Mouse (Mus musculus): ENCODE measurements around the gene Mdh1b.
A peak's percentile ranks its signal among the peaks of the same experiment; 100 is the strongest.

Mdh1b gene

GRCm38 (mm10) chr1:63730240-63730771 is at the start of gene Mdh1b, which contains the start of gene Fastkd2:
Gene Mdh1b (minus strand): TSS chr1:63730318.
Gene Fastkd2 (plus strand): TSS chr1:63730614.
- peak; percentile 96 for DNase-seq

DNA sequence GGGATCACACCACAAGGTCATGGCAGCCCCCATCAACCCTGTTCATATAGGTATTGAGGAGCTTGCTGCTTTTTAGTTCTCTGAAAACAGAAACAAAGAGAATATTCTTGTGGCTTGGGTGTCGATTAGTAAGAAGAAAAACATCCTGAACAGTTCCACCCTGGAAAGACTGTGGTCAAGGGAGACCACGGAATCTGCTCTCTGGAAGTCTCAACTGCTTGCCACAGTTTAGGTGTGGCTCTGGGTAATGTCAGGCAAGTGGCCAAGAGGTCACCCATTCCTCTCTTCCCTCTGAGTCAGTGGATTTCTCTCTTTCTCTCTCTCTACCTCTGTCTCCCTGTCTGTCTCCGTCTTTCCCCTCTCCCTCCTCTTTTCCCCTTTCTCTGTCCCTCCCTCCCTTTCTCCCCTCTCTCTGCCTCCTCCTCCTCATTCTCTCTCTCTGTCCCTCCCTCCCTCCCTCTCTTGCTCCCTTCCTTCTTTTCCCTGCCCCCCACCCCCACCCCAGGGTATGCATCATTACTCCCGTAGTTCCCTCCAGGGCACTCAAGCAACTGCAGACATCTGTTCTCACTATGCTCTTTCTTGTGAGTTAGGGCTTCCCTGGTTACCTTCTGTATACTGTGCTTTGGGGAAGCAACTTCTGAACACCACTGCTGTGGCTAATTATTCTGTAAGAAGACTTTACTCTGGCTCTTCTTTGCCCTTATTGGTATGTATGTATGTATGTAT is 46.9 kb upstream of the Mdh1b start:
- no peak for DNase-seq

GRCm38 (mm10) chr1:63776396-63776795 is 46.3 kb upstream of the Mdh1b start:
- no peak for DNase-seq

- no peak for DNase-seq
Observed at GRCm38 (mm10) chr1:63770309-63770708, 40.2 kb upstream of the Mdh1b start.

GRCm38 (mm10) chr1:63769167-63769566 is 39.0 kb upstream of the Mdh1b start, which contains the start of gene 4933402D24Rik:
Gene 4933402D24Rik (minus strand): TSS chr1:63769267.
- no peak for DNase-seq

- DNase-seq: no peak
Observed at GRCm38 (mm10) chr1:63768112-63768511, 38.0 kb upstream of the Mdh1b start.

DNA sequence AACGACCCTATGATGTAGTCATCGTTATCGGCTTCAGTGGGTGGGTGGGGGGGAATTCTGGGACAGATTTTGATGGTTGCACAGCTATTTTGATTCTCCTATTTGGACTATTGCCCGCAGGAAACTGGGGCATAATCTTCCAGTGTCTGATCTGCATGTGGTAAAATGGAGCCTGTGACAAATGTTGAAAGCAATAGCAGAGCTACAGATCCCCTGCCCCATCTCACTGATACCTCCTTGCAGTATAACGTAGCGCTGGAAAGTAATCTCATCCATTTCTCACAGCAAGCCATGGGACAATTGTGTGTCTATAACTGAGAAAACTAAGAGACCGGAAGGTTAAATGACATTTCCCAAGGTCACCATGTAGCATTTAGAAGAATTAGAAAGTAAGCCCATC is 34.3 kb upstream of the Mdh1b start:
- no peak for DNase-seq

GRCm38 (mm10) chr1:63763881-63764386 is 33.8 kb upstream of the Mdh1b start:
- no peak for DNase-seq

- DNase-seq: peak; percentile 23
Observed at GRCm38 (mm10) chr1:63763212-63763694, 33.1 kb upstream of the Mdh1b start.

DNA sequence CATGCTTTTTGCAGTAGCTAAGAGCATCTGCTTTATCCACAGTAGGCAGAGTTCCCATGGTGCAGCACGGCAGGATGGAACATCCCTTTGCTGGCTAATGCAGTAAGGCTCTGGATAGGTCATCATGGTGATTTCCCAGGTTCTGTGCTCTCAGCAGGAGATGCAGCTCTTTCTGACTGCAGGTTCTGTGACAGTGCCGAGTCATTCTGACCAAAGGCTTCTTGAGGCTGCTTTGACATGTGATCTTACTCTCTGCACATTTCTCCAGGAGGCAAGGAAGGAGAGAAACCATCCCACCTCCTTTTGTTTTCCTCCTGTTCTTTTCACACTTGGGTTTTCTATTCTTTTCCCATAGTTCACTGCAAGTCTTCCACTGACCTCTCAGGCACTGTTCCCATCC is 25.9 kb upstream of the Mdh1b start:
- DNase-seq: no peak

GRCm38 (mm10) chr1:63729796-63730195 is 322 bp downstream of the Mdh1b start:
- DNase-seq: no peak

DNA sequence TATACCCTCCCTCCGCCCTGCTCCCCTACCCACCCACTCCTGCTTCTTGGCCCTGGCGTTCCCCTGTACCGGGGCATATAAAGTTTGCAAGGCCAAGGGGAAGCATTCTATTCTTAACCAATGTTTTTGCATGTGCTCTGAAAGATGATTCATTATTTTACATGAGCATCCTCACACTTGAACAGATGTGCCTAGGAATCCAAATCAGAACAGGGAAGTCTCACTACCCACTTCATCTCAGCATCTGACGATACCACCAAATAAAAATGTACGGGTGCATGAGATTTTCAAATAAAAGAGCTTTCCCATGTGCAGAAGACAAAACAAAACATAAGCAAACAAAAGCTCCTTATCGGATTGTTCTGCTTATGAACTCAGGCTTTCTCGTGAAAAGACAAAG is 10.0 kb downstream of the Mdh1b start:
- no peak for DNase-seq

DNA sequence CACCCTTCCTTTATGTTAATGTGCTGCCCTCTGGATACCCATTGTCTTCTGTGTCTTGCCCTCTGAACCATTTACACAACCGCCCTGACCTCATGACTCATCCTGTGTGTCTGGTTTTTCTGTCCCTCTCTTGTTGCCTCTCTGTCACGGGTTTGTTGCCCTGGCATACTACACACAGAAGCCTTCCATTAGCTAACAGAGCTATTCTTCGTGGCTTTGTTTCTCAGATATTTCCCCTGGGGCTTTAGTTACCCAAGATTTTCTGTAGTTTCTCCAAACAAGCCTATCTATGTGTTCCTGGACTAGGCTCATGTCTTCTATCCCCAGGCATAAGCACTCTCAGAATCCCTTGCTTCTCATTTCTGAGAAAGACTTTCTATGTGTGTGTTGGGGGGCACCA is 21.2 kb downstream of the Mdh1b start:
- no peak for DNase-seq

DNA sequence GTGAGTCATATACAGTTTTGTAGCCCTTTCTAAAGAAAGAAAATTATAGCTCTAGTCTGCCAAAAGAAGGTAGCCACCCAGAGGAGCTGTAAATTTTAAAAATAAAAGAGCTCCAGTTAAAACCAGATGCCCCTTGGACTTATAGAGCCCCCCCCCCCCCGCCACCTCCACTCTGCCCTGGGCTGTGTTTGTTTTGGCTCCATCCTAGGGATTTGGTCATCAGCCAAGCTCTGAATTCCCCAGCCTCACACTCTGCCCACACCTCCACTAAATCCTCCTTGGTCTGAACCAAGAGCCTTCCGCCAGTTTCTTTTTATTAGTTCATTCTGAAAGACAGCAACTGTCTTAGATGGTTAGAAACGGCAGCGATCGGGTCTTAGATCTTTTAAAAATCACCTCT is 24.4 kb downstream of the Mdh1b start:
- peak; percentile 37 for DNase-seq

DNA sequence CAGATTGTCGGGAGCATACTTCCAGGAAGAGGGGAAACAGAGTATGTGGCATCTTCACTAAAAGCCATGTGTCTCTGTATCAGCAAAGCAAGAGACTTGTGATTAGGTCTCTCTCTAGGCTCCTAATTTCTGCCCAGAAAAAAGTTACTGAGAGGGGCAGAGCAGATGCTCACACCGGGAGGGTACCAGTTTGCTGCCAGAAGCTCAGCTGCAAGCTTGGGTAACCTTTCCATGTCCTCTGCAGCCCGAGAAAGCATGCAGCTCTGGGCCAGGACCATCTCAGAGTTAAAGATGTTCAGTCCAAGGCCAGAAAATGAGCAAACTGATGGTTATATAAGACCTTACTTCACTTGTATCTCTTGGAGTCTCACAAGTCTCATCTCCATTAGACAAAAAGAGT is 33.3 kb downstream of the Mdh1b start:
- DNase-seq: no peak

DNA sequence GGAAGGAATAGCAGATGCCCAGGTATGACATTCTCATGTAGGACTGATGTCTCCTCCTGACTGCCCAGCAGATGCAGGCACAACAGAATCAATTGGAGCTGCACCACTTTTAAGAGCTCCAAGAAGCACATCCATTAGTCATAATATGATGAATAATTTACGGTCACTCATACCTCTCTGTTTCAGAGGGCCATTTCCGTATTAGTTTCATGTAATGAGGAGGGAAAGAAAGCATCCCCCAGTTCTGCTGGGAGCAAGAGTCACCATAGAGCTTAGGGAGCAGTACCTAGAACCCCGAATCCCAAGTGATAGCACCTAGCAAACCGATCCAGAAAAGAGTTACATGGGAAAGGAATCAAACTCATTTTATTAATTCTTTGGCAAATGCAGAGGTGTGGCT is 43.3 kb downstream of the Mdh1b start, which contains the start of gene Dytn:
Gene Dytn, minus strand, starts transcription at position 101 of the 400 bp plus-strand sequence.
- no peak for DNase-seq

DNA sequence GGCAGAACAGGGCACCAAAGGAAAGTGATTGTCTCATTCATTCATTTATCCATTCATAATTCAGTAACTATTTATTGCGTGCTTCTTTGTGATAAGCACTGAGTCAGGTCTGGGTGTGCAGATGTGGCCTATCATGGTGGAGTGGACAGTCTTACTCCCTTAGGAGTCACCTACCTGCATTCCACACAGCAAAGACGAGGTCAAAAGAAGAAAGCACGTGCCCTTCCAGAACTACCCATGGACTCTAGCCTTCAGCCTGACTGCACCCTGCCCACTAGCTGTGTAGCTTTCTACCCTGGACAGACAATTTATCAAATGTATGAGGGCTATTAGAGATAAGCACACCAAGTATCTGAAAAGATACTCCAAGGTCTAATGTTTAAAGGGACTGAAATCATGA is 54.1 kb downstream of the Mdh1b start:
- no peak for DNase-seq

DNA sequence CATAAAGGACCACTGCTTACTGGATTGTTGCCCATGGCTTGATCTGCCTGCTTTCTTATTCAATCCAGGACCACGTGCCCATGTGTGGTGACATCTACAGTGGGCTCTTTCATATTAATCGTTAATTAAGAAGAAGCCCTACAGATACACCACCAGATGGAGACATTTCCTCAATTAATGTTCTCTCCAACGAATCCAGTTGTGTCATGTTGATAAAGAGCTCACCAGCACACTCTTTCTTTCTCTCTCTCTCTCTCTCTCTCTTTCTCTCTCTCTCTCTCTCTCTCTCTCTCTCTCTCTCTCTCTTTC is 61.3 kb downstream of the Mdh1b start:
- DNase-seq: peak; percentile 51

DNA sequence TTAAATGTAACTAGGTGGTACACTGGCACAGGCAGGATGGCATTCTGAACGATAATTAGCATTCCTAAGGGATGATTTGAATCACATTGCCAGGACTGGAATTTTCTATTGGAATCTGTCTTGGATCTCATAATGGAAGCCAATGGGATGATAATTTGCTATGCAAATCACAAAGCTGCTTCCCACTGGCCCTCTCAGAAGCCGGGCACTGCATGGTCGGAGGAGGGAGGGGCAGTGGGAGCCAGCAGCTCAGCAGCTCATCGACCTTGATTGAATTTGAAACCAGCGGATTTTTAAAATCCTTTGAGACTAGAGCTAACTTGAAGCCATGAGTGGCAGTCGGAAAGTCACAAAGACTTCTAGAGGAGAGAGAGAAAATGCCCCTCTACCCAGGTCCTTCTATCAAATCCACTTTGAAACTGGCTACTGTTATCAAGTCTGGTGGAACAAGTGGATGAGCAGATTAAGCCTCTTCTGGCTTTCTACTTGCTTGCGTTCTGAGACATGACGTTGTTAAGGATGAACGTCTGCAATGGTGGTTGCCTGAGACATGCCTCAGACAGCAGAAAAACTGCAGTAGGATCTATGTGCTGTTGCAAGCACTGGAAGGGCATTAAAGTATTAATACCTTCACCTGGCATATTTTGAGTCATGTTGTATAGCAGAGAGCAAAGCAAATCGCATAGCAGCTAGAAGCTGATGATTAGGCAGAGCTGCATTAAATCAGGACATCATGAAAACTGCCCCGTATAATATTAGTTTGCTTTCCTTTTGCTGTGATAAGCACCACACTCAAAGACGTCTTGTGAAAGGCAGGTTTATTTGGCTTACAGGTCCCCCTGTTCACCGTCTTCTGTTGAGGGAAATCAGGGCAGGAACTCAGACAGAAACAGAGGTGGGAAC is 61.9 kb downstream of the Mdh1b start:
- DNase-seq: no peak

DNA sequence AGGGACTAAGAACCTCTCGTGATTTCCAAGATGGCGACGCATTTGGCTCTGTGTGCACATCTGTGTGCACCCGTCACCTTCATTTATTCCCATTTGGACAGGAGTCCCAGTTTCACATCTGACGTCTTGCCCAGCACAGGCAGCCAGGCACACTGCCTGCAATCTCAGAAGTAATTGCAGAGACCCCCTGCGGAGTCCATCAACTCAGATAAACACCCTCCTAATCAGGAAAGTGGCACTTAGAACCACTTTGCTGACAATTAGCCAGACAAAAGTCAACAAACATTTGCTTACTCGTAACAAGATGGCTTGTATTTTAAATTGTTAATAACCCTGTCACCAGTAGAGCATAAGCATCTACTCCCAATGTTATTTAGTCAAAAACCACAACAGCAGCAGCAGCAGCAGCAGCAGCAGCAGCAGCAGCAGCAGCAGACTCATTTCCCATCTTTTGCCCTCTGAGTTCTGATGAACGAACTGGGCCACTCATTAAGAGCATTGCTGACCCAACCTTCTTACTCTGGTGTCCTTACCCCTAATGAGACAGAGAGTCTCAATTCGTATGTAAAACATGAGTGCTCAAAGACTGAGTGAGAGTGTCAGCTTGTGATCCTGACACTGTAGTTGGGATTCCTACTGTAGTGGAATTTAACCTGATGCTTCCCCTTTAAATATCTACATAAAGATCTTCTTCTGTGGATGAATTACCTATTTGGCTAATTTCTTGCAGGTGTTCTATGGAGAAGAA is 62.7 kb downstream of the Mdh1b start:
- DNase-seq: no peak

GRCm38 (mm10) chr1:63666089-63666488 is 64.0 kb downstream of the Mdh1b start:
- DNase-seq: peak; percentile 10

- peak; percentile 52 for DNase-seq
Observed at GRCm38 (mm10) chr1:63659591-63659990, 70.5 kb downstream of the Mdh1b start.

- peak; percentile 42 for DNase-seq
Observed at GRCm38 (mm10) chr1:63658016-63658415, 72.1 kb downstream of the Mdh1b start.

All from kidney, adult 9 months (tissue).